Mouse (Mus musculus) ZHBTc4 (cell line): ENCODE results near the gene Klhl23.
A peak's percentile ranks its signal among the peaks of the same experiment; 100 is the strongest.
"Not testable (repeated sequence)": the region's sequence is repeated elsewhere in the genome, so short reads cannot be mapped to it uniquely, and the experiment has no call there.

Experiments
- DNase-seq: peaks from one replicate; pipeline ENCODE4 v3.0.0-alpha.2; 2011; ENCODE audit warnings: low read depth, low spot score

The Klhl23 gene

GRCm38 (mm10) chr2:69821711-69822110 is at the start of gene Klhl23:
Gene Klhl23, plus strand, starts transcription at chr2:69821944.
- no peak for DNase-seq

DNA sequence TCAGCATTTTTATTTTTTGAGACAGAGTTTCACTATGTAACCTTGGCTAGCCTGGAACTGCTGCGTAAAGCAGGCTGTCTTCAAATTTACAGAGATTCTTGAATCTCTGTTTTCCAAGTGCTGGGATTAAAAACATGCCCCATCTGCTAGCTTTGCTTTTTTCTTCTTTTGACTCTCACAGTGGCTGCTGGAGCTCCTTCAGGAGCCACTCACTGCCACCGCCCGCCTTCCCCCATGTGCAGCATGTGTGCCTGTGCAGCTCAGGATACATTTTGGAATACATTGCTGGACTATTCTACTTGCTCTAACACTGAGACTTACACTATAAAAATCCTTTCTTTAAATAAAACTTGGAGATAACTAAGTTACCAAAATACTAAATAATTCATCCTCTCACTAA is 48.4 kb upstream of the Klhl23 start:
- DNase-seq = no peak

DNA sequence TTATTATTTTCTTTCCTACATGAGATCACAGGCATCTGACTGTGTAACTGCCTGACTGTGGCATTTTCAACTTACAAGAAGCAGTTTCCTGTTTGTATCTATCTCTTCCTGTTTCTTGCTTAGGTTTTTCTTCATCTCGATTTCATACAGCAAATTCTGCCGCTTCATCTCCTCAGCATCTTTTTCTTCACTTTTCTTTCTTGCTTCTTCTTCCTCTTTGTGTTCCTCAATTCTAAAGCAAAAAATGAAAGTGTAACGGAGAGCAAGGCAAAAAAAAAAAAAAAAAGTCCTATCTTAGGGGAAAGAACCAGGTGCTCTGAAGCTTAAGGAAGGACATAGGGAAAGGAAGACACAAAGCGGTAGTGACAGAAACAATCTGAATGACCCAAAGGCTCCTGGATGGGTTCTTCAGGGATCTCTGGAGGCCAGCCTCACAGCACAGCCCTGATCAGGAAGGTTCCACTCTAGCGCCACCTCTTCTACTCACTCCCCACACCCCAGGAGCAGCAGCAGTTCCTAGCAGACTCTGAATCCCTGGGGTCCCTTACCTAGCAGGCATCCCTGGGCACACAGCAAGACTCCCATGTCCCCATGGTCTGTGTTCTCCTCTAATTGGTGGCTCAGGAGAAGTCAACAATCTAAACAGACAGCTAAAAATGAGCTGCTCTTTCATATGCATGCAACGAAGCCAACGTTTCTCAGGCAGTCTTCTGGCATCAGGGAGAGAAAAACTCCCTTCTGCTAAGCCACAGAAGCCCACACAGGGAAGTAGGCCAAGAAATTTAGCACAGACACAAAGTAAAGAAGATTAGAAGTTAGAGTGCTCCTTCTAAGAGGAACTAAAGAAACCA is 43.5 kb upstream of the Klhl23 start:
- DNase-seq = no peak

- DNase-seq = peak; percentile 78
These were observed 42.9 kb upstream of the Klhl23 start for GRCm38 (mm10) chr2:69778836-69779177.

GRCm38 (mm10) chr2:69788974-69789373 is 32.8 kb upstream of the Klhl23 start:
- no peak for DNase-seq

DNA sequence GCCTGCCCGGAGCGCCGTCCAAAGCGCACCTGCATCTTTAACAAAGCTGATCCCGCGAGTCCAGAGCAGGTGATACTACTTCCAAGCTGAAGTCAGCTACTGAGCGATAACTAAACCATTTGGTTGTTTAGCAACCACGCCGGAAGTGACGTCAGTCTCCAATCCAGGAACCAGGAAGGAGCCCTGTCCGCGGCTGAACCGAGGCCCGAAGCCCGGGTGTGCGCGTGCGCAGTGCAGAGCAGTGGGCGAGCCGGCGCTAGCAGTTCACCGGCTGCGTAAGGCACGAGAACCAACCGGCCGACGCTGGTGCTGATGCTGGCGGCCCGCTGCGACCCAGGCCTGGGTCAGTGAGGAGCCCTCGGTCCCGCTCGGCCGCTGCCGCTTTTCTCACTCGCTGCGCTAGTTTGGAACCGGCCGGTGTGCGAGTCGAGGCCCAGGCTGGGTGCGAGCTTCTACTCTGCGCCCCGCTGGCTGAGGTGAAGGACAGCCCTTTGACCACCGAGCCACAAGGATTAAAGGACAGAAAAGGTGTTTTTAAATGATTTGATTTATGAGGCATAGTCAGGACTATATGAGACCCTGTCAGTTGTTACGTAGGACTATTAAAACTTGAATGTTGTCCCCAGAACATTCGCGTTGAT is 32.2 kb upstream of the Klhl23 start, which contains the start of the genes Ccdc173 and Phospho2:
Gene Ccdc173 (minus strand): TSS at position 147 of the 641 bp plus-strand sequence.
Gene Phospho2 (plus strand): TSS at position 195 of the 641 bp plus-strand sequence.
- peak; percentile 99 for DNase-seq

GRCm38 (mm10) chr2:69790285-69790684 is 31.5 kb upstream of the Klhl23 start:
- peak; percentile 95 for DNase-seq

GRCm38 (mm10) chr2:69790722-69791121 is 31.0 kb upstream of the Klhl23 start:
- no peak for DNase-seq

DNA sequence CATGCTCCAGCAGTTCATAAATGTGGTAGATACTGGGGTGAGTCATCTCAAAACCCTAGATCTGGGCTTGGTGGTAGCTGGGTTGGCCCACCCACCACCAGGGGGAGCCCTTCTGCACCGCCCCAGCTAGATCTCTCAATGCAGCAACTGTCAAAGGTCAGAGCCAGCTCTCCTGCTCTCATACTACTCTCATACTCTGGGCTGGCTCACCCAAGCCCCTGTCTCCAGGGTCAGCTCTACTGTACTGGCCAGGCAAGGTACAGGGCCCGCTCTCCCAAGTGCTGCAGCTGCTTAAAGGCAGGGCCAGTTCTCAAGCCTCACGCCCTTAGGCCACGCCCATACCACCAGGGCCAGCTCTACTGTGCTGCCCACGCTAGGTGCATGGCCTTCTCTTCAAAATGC is 18.8 kb upstream of the Klhl23 start:
- peak; percentile 82 for DNase-seq

DNA sequence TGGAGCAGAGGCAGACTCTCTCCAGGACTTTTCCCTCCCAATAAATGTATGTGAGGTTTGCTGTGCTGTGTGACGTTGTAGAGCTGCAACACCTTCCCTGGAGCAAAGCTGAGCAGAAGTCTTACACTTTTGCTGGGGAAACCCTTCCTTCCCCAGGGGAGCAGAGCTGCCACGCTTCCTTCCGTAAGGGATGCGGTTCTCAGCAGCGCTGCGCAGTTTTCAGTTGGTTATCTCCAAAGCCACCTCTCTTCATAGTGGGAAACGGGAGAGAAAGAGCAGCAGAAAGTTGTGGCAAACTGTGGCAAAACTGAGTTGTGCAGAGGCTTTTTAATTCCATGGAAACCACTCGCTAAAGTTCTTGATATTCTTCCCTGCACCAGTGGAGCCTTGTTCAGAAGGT is 18.0 kb upstream of the Klhl23 start:
- DNase-seq = no peak

DNA sequence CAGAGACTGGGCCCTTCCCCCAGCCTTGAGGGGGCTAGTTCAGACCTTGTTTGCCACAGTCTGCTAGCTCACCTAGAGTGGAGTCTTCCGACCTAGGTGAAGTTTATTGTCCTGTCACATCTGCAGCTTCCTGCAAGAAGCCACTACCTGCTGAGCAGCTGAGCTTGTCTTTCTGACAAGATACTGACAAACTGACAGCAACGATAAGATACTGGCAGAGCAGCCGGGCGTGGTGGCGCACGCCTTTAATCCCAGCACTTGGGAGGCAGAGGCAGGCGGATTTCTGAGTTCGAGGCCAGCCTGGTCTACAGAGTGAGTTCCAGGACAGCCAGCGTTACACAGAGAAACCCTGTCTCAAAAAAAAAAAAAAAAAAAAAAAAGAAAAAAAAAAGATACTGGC is 17.1 kb upstream of the Klhl23 start:
- peak; percentile 18 for DNase-seq

DNA sequence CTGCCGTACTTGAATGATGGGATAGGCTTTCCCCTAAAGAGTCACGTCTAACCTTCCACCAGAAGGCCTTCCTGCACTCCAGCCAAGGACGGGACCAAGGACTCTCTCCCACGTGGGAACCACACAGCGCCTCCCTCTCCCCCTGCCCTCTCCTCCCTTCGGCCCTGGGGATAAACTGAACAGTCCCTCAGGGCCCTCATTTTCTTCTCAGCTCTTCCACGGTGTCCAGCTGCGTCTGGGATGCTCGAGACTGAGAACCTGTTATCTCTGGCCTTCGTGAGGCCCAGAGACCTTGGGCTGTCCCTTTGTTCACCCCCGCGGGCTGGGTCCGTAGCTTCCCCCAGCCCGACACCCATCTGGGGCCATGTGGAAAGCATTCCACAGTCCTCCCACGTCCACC is 11.6 kb upstream of the Klhl23 start:
- no peak for DNase-seq

- not testable (repeated sequence) for DNase-seq
These were observed 10.4 kb upstream of the Klhl23 start for GRCm38 (mm10) chr2:69811349-69811748.

DNA sequence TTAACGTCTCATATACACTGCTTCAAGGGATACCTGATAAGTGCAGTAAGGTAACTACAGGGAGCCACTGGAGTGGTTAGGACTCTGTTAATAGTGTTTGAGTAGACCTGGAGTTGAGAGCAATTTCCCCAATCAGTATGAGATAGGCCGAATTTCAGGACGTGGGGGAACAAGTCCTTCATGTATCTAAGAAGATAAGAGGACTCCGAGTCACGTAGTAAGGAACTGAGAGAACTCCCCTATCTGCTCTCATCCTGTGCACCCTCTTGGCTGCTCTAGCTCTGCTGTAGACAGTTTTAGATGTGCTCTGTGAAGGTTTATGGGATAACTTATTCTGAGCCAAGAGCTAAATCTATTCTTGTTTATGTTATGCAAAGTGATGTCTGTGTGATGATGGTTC is 5.2 kb upstream of the Klhl23 start:
- DNase-seq = no peak

GRCm38 (mm10) chr2:69818350-69819085 is 3.2 kb upstream of the Klhl23 start:
- DNase-seq = no peak

DNA sequence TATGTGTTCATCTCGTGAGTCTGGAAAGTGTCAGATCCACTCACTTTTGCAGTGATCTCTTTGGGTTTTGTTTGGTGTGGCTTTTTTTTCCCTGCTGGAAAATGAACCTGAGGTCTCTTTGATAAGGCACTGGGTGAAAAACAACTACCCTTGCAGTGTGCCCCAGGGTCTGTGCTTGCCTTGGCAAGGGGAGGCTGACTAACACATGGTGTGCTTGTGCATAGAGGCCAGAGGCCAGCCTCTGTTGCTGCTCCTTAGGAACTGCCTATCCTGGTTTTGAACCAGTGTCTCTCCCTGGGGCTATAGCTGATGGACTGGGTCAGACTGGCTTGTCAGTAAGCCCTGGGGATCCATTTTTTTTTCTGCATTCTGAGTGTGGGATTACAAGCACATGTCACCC is 1.5 kb upstream of the Klhl23 start:
- DNase-seq = no peak

DNA sequence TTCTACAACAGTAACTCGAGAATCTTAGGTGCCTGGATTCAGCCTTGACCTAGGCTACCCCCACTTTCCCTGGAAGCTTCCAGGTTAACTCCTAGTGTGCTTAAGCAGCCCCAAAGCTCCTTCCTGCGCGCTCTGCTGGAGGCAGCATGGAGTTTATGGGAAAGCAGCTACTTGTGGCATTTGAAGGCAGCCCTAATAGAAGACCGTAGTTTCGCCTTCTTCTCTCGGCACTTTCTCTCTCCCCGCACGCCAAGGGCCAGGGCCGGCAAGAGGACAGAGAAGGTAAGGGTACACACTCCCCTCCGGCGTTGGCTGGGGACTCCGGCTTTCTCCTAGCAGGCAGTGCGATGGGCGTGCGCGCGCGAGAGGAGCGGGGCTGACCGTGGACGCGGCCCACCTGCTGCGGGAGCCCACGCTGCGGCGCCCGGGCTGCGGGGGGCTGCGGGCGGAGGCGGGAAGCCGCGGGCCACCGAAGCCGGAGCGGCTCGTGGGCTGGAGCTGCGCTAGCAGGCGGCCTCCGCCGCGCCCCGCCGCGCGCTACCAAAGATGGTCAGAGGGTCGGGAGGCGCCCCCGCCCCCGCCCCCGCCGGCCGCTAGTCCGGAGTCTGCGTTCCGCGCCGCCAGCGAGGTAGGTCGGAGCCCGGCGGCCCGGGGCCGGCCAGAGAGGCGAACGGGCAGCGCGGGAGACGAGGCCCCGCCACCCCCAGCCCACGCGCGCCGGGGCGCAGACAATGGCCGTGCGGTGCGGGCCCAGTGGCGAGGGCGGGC is 801 bp downstream of the Klhl23 start:
- DNase-seq = peak; percentile 73

DNA sequence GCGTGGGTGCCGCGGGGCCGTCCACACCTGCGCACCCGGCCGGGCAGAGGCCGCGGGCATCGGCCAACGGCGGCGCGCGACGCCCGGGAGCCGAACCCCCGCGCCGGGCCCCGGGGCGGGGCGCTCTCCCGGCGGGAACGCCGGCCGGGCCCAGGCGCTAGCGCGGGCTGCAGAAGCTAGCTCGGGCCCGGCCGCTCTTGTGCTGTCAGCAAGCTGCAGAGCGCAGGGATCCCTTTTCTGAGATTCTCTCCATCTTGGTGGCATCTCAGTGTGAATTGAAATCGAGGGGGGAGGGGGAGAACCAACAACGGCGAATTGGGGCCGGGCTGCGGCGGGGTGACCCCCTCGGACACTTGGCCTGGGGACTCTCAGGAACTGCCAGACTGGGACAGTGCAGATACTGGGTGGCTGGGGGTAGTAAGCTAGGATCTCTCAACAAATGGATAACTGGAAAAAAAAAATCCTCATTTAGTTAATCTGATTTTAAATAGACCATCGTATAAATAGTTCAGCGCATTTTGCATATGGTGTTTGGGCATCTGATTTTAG is 1.5 kb downstream of the Klhl23 start:
- DNase-seq = peak; percentile 67

DNA sequence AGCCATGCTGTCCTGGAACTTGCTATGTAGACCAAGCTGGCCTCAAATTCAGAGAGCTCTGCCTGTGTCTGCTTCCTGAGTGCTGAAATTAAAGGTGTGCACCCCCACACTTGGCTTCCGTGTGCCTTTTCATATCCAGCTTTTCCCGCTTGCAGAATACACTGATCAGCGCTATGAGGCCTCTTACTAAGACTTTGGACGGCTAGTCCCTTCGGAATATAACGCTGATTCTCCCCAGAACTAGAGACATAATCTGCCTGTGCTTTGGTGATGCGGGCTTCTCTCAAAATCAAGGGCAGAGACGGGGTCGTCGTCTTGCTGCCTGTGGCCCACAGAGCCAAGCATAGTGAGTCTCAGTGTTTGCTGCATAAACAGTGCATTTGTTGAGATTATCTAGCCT is 4.2 kb downstream of the Klhl23 start:
- DNase-seq = no peak

DNA sequence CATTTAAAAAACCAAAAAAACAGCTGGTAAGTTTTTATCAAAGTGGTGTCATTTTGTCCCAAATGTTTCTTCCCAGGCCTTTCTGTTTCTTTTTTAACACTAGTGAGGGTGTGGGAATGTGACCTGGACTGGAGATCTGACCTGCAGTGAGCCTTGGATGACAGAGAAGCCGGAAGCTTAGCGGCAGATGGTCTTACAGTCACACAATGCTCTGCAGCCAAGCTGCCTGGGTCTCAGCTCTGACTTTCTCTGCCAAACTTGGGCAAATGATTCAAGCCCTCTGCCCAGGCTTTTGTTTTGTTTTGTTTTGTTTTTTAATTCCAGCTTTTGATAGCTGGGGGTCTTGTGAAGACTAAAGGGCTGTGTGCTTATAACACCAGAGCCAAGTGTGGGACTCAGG is 4.6 kb downstream of the Klhl23 start:
- DNase-seq = no peak

DNA sequence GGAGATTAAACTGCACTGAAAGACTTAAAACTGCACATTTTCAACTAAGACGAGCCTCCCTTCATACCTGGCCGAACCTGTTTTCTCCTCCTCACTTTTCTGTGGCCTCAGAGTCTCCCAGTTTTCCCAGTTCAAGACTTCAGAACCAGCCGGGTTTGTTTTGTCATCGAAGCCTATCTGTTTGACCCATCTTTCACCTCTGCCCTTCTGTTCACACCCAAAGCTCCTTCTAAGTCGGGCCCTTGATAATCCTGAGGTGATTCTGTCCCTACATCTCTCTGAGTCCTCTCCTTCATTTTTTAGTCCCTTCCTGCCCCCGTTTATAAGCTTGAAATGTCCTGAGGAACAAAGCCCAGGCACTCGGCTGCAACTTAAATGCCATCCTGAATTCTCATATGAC is 6.3 kb downstream of the Klhl23 start:
- DNase-seq = no peak
